Mouse (Mus musculus) neural tube, embryonic 15.5 days (tissue): ENCODE measurements at regions not wholly inside any gene's neighbourhood (a gene's known extent, or its start where the extent isn't known, plus 50 kb on each side); places are given as distances from the start of the nearest gene placed in this dataset.

Experiments used
- ATAC-seq: fragments of 200-750 bp; cut with Nextera tagmentation; 2 replicates; pipeline ENCODE4 v1.8.0; 2017; ENCODE audit warnings: mild to moderate bottlenecking, moderate TSS enrichment, moderate library complexity; ENCODE audit not compliant: low FRiP score
- H3K27ac ChIP-seq: fragments of 300-500 bp; sonication (generic); replicated peaks from 2 replicates; pipeline ENCODE4 v1.5.1; 2015; ENCODE audit warnings: mild to moderate bottlenecking, inconsistent platforms
- H3K27me3 ChIP-seq: fragments of 300-500 bp; sonication (generic); replicated peaks from 2 replicates; pipeline ENCODE4 v1.6.1; 2015; ENCODE audit warnings: inconsistent platforms
- H3K36me3 ChIP-seq: fragments of 300-500 bp; sonication (generic); 2 replicates; pipeline ENCODE4 v1.6.1; 2015; ENCODE audit warnings: inconsistent platforms
- H3K4me1 ChIP-seq: fragments of 300-500 bp; sonication (generic); 2 replicates; pipeline ENCODE4 v1.6.1; 2015; ENCODE audit warnings: inconsistent platforms
- H3K4me2 ChIP-seq: fragments of 300-500 bp; sonication (generic); 2 replicates; pipeline ENCODE4 v1.6.1; 2015; ENCODE audit warnings: inconsistent platforms, mild to moderate bottlenecking, moderate library complexity
- H3K4me3 ChIP-seq: fragments of 300-500 bp; sonication (generic); replicated peaks from 2 replicates; pipeline ENCODE4 v1.5.1; 2015; ENCODE audit warnings: mild to moderate bottlenecking, inconsistent platforms
- H3K9ac ChIP-seq: fragments of 300-500 bp; sonication (generic); replicated peaks from 2 replicates; pipeline ENCODE4 v1.6.1; 2015; ENCODE audit warnings: mild to moderate bottlenecking, inconsistent platforms
- H3K9me3 ChIP-seq: fragments of 300-500 bp; sonication (generic); replicated peaks from 2 replicates; pipeline ENCODE4 v1.6.1; 2016; ENCODE audit warnings: inconsistent platforms
- WGBS: fragments of 180-500 bp; shearing (Covaris S2); methylation state at CpG from one replicate; pipeline ENCODE4 v1.1.7; 2015; ENCODE audit warnings: mixed read lengths; 5-methylcytosine and 5-hydroxymethylcytosine counted together

DNA sequence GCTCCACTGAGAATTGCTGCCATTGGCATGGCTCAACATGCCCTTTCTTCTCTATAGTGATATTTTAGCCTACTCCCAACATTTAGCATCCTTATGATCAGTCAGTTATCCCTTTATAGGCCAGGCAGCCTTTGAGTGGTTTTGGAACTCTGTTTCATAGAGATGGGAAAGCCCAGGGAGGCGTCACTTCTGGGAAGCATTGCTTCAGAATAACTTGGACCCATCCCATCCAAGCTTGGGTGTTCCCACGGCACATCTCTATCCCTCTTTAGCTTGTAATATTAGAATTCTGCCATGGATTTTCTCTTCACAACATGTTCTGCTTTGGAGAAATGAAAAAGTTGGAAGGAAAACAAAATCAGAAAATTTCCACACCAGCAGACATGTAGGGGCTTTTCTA, 233.8 kb downstream of the Rnd3 start:
- no peak overlapping the region for H3K27ac ChIP-seq
- H3K4me2 ChIP-seq, result no peak overlapping the region
- 87% methylated on average over 2 of the region's 2 CpGs for WGBS
- no peak overlapping the region for H3K9ac ChIP-seq
- H3K36me3 ChIP-seq, result no peaks in the 10 kb centered on the region
- peaks cover 12% of the 10 kb centered on the region for H3K4me1 ChIP-seq
- no peak overlapping the region for H3K4me3 ChIP-seq
- no peaks in the 10 kb centered on the region for H3K9me3 ChIP-seq
- no peak for ATAC-seq
- H3K27me3 ChIP-seq, result no peaks in the 10 kb centered on the region

GRCm38 (mm10) chr2:50914176-50914575, 234.7 kb downstream of the Rnd3 start:
- ATAC-seq, result no peak
- Histone ChIP-seq H3K4me1 (peaks cover 12% of the 10 kb centered on the region), H3K9ac (no peak overlapping the region), H3K27me3 (no peaks in the 10 kb centered on the region), H3K36me3 (no peaks in the 10 kb centered on the region), H3K27ac (no peak overlapping the region), H3K9me3 (no peaks in the 10 kb centered on the region), H3K4me3 (no peak overlapping the region), H3K4me2 (no peak overlapping the region)

DNA sequence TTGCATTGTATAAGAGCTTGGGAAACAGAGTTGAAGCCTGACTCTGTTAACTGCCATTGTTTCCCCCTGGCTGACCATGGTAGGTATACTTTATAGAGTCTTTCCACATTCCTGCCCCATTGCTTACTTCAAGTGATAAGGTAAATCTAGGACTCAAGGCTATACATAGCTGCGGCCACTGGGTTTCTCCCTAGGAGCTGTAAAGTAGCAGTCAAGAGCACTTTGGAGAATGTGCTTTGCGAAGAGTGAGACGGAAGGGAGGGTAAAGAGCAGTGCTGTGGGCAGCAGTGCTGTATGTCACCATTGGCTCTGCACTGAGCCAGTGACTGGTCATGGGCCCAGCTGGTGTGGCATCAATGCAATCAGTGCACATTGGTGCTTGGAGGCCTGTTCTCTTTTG, 240.1 kb downstream of the Rnd3 start:
- no peaks in the 10 kb centered on the region for H3K9me3 ChIP-seq
- H3K27ac ChIP-seq, result no peak overlapping the region
- ATAC-seq, result no peak
- H3K36me3 ChIP-seq, result no peaks in the 10 kb centered on the region
- no peak overlapping the region for H3K9ac ChIP-seq
- no peaks in the 10 kb centered on the region for H3K4me1 ChIP-seq
- H3K4me3 ChIP-seq, result no peak overlapping the region
- 73% methylated on average over 3 of the region's 3 CpGs for WGBS
- H3K27me3 ChIP-seq, result no peaks in the 10 kb centered on the region
- no peak overlapping the region for H3K4me2 ChIP-seq

DNA sequence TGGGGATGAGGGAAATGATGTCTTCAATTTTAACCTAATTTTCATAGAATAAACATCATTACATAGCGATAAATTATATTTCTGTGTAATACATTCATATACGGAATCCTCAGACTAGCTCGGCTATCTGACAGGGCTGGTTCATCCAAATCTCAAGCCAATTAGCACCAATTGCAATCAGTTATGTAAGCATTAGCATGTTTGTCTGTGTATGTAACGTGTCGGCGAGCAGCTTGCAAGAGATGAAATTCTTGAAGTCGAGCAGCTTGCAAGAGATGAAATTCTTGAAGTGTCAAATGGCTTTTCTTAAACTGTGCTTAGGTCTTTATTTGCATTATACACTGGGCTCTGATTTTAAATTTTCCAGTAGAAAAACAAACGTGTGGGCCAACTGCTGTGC, 246.2 kb downstream of the Rnd3 start:
- Histone ChIP-seq H3K4me2 (0 out of 2 replicates have a peak overlapping the region, but pooled peaks have one; percentile 9), H3K4me1 (no peaks in the 10 kb centered on the region), H3K9ac (no peak overlapping the region), H3K36me3 (no peaks in the 10 kb centered on the region), H3K27me3 (no peaks in the 10 kb centered on the region), H3K9me3 (no peaks in the 10 kb centered on the region), H3K27ac (no peak overlapping the region), H3K4me3 (no peak overlapping the region)
- ATAC-seq, result no peak
- WGBS, result 57% methylated on average over 8 of the region's 8 CpGs

DNA sequence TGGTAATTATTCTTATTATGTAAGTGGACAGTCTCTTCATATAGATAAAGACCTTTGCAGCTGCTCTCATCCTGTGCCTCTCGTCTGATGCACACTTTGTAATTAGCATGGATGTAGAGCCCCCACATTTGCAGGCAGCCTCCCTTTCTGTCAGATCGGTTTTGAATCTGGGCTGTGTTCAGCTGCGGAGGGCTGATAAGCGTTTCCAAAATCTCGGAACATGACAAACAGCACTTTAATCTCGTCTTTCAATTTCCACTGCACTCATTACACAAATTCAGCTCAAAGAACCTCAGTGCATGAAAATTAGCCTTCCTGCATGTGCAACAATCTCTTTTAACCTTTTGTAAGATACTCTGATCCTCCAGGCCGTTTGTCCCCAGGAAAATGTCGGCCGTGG, 246.7 kb downstream of the Rnd3 start:
- Histone ChIP-seq H3K4me2 (peak overlapping the region; percentile 9; the same call in 1 of the 2 replicates), H3K4me1 (no peaks in the 10 kb centered on the region), H3K27ac (no peak overlapping the region), H3K9ac (no peak overlapping the region), H3K27me3 (no peaks in the 10 kb centered on the region), H3K4me3 (no peak overlapping the region), H3K36me3 (no peaks in the 10 kb centered on the region), H3K9me3 (no peaks in the 10 kb centered on the region)
- no peak for ATAC-seq
- 54% methylated on average over 9 of the region's 9 CpGs for WGBS

- no peak for ATAC-seq
- H3K27ac ChIP-seq, result no peak overlapping the region
Observed at GRCm38 (mm10) chr2:50888992-50889391, 259.9 kb downstream of the Rnd3 start.

DNA sequence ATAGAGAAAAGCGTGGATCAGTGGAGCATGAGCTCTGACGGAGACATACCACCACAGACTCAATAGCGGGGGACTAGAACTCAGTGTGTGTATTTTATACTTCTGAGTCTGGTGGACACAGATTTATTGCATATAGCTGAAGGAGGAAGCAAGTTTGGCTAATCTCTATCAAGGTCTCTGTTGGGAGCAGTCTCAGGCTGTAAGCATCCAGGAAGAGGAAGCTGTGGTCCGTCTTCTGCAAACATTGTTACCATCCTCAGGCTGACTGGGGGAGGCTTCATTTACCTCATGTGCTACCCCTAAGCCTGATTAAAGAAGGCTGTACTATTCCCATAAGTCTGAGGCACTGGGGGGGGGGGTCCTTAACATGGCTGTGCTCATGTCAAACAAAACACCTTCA, 261.0 kb downstream of the Rnd3 start:
- Histone ChIP-seq H3K4me3 (no peak overlapping the region), H3K9ac (no peak overlapping the region), H3K4me2 (no peak overlapping the region), H3K4me1 (0 out of 2 replicates have a peak, but pooled peaks cover 4% of the 10 kb centered on the region), H3K27ac (no peak overlapping the region), H3K36me3 (no peaks in the 10 kb centered on the region), H3K27me3 (no peaks in the 10 kb centered on the region), H3K9me3 (no peaks in the 10 kb centered on the region)
- no peak for ATAC-seq
- WGBS, result 76% methylated on average over 4 of the region's 4 CpGs

More at GRCm38 (mm10) chr2:50888992-50889391, 259.9 kb downstream of the Rnd3 start:
- H3K4me1 ChIP-seq, result 0 out of 2 replicates have a peak, but pooled peaks cover 4% of the 10 kb centered on the region
- no peaks in the 10 kb centered on the region for H3K36me3 ChIP-seq
- no peak overlapping the region for H3K9ac ChIP-seq
- H3K9me3 ChIP-seq, result no peaks in the 10 kb centered on the region
- H3K4me2 ChIP-seq, result no peak overlapping the region
- WGBS, result 54% methylated on average over 5 of the region's 5 CpGs
- no peaks in the 10 kb centered on the region for H3K27me3 ChIP-seq
- H3K4me3 ChIP-seq, result no peak overlapping the region

- H3K9ac ChIP-seq, result no peak overlapping the region
- H3K27ac ChIP-seq, result no peak overlapping the region
- no peaks in the 10 kb centered on the region for H3K9me3 ChIP-seq
- H3K4me3 ChIP-seq, result no peak overlapping the region
- H3K4me2 ChIP-seq, result no peak overlapping the region
- H3K4me1 ChIP-seq, result 0 out of 2 replicates have a peak, but pooled peaks cover 4% of the 10 kb centered on the region
- 48% methylated on average over 7 of the region's 7 CpGs for WGBS
- ATAC-seq, result no peak
- no peaks in the 10 kb centered on the region for H3K27me3 ChIP-seq
- H3K36me3 ChIP-seq, result no peaks in the 10 kb centered on the region
Observed at GRCm38 (mm10) chr2:50885924-50886315, 263.0 kb downstream of the Rnd3 start.

- no peak overlapping the region for H3K9ac ChIP-seq
- H3K4me1 ChIP-seq, result 0 out of 2 replicates have a peak, but pooled peaks cover 4% of the 10 kb centered on the region
- no peak overlapping the region for H3K27ac ChIP-seq
- H3K27me3 ChIP-seq, result no peaks in the 10 kb centered on the region
- H3K4me3 ChIP-seq, result no peak overlapping the region
- WGBS, result 76% methylated on average over 4 of the region's 4 CpGs
- no peak for ATAC-seq
- no peaks in the 10 kb centered on the region for H3K36me3 ChIP-seq
- H3K9me3 ChIP-seq, result no peaks in the 10 kb centered on the region
- H3K4me2 ChIP-seq, result no peak overlapping the region
Observed at GRCm38 (mm10) chr2:50885280-50885923, 263.5 kb downstream of the Rnd3 start.

DNA sequence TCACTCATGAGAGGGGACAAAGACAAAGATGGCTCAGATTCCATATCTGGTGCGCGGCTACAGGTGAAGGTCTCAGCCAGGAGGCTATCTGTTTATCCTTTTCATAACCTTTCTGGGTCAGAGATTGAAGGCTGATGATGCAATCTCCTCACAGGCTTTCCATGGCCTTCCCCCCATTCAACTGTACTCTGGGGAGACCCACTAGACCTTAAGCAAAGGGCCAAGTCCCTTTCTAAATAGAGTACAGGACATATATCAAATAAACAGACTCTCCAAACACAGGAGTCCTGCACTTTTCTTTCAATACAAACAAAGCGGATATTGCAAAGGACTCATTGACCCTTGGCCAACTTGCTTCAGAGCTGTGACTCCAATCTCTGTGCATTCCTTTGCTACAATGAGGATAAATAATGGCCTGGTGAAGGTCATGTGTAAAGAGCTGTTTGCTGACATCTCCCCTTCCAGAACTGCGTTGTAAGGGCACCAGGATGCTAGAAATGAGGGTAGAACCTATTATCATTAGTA, 267.3 kb downstream of the Rnd3 start:
- WGBS, result 82% methylated on average over 4 of the region's 4 CpGs
- H3K4me1 ChIP-seq, result 0 out of 2 replicates have a peak, but pooled peaks cover 4% of the 10 kb centered on the region
- no peaks in the 10 kb centered on the region for H3K9me3 ChIP-seq
- no peak overlapping the region for H3K27ac ChIP-seq
- H3K36me3 ChIP-seq, result no peaks in the 10 kb centered on the region
- no peak overlapping the region for H3K9ac ChIP-seq
- H3K27me3 ChIP-seq, result no peaks in the 10 kb centered on the region
- no peak overlapping the region for H3K4me3 ChIP-seq
- H3K4me2 ChIP-seq, result no peak overlapping the region
- no peak for ATAC-seq

GRCm38 (mm10) chr2:50880806-50881205, 268.1 kb downstream of the Rnd3 start:
- H3K36me3 ChIP-seq, result no peaks in the 10 kb centered on the region
- no peak for ATAC-seq
- H3K4me3 ChIP-seq, result no peak overlapping the region
- no peaks in the 10 kb centered on the region for H3K27me3 ChIP-seq
- H3K27ac ChIP-seq, result no peak overlapping the region
- 0 out of 2 replicates have a peak, but pooled peaks cover under 1% of the 10 kb centered on the region for H3K4me1 ChIP-seq
- WGBS, result 90% methylated on average over 4 of the region's 4 CpGs
- no peak overlapping the region for H3K9ac ChIP-seq
- H3K9me3 ChIP-seq, result no peaks in the 10 kb centered on the region
- H3K4me2 ChIP-seq, result no peak overlapping the region

GRCm38 (mm10) chr2:50877716-50878115, 271.2 kb downstream of the Rnd3 start:
- no peak for ATAC-seq
- no peaks in the 10 kb centered on the region for H3K36me3 ChIP-seq
- H3K4me1 ChIP-seq, result no peaks in the 10 kb centered on the region
- H3K9ac ChIP-seq, result no peak overlapping the region
- no peak overlapping the region for H3K4me3 ChIP-seq
- no peak overlapping the region for H3K27ac ChIP-seq
- WGBS, result 83% methylated on average over 17 of the region's 17 CpGs
- H3K27me3 ChIP-seq, result no peaks in the 10 kb centered on the region
- no peak overlapping the region for H3K4me2 ChIP-seq
- H3K9me3 ChIP-seq, result no peaks in the 10 kb centered on the region
